7 mouse cellular contexts compared by ENCODE assay signal in the genomic region with DNA sequence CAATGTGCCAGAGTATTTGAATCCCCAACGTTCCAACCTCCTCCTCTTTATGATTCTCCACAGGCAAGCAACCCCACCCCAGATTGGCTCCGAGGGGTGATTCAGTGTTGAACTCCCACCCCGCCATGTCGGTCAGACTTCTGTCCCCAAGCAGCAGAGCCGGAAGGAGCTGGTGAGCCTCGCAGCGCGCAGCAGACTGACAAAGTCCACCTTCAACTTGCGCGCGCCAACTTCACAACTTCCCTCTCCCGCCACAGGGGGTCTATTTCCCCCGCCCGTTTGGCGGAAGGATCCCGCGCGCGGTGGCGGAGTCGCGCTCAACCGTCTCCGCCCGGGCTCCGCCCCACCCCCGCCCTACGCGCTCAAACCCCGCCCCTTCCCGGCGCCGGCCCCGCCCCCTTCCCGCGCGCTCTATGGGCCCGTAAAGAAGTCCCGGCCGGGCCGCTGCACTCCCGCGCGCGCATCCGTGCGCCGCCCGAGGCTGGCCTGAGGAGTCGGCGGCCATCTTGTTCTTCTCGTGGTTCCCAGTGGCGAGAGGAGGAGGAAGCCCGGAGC. TPM values are rescaled to one million over a fixed set of nuclear protein-coding genes. Genes with fewer than 3 reads are reported as not detected.
DNase-seq lines count a peak whose midpoint lies in the region; ATAC-seq lines count a peak whose summit lies in the region.

Gene Ppp1cc, plus strand, starts transcription at position 452 of the 555 bp plus-strand sequence.

- peak within 1 kb of the TSS; percentile 100 for H3K4me3 ChIP-seq in intestine, embryonic 14.5 days (ENCODE audit: low read depth, low read length)
- peak within 1 kb of the TSS; percentile 85 for H3K4me3 ChIP-seq in midbrain, embryonic 11.5 days (ENCODE audit: low read depth, low read length)

- 1% methylated on average over 54 of the region's 54 CpGs for WGBS in intestine, embryonic 14.5 days
- under 1% methylated on average over 44 of the region's 54 CpGs for WGBS in midbrain, embryonic 11.5 days

- intact Hi-C loops in left cerebral cortex, postnatal 36 days (cut with DNase I), result no loop called here

- peaks cover 46% of the 10 kb centered on the region for H3K4me1 ChIP-seq in intestine, embryonic 14.5 days (replicated peaks; ENCODE audit: control insufficient read depth, insufficient read depth, low read length)
- peaks cover 36% of the 10 kb centered on the region for H3K4me1 ChIP-seq in midbrain, embryonic 11.5 days (ENCODE audit: control insufficient read depth, insufficient read depth, low read length)

- peaks cover 21% of the 10 kb centered on the region for H3K36me3 ChIP-seq in intestine, embryonic 14.5 days (ENCODE audit: control insufficient read depth, insufficient read depth, low read length)
- no peaks in the 10 kb centered on the region; the same call in 1 of the 2 replicates for H3K36me3 ChIP-seq in midbrain, embryonic 11.5 days (ENCODE audit: control insufficient read depth, insufficient read depth, low read length)

- DNase-seq in adrenal gland, adult (ENCODE audit: inconsistent age in 2 of 2, low spot score in 1 of 2), result peak; percentile 93 to 97
- peak; percentile 95 for DNase-seq in embryo, embryonic 10 days (ENCODE audit: low spot score)
- DNase-seq in gastrocnemius, postnatal 25 days, result peak; percentile 95
- peak; percentile 98 for DNase-seq in intestine, embryonic 14.5 days (ENCODE audit: low spot score)
- DNase-seq in left cerebral cortex, postnatal 36 days (ENCODE audit: low spot score in 2 of 2), result peak; percentile 87 to 89
- DNase-seq in midbrain, embryonic 11.5 days (ENCODE audit: low spot score, missing footprints), result peak; percentile 99
- peak; percentile 90 for DNase-seq in skeletal muscle tissue, adult 2 months (ENCODE audit: low read depth, low spot score)

- H3K9me3 ChIP-seq in intestine, embryonic 14.5 days (ENCODE audit: control insufficient read depth, low read length), result no peaks in the 10 kb centered on the region
- no peaks in the 10 kb centered on the region for H3K9me3 ChIP-seq in midbrain, embryonic 11.5 days (ENCODE audit: control insufficient read depth, low read length)

- H3K4me2 ChIP-seq in intestine, embryonic 14.5 days (ENCODE audit: low read length), result peak within 1 kb of the TSS; percentile 81
- peak within 1 kb of the TSS; percentile 59 for H3K4me2 ChIP-seq in midbrain, embryonic 11.5 days

- no peaks in the 10 kb centered on the region for H3K27me3 ChIP-seq in intestine, embryonic 14.5 days (replicated peaks; ENCODE audit: control insufficient read depth, insufficient read depth, low read length)
- peaks cover 2% of the 10 kb centered on the region; the same call in 1 of the 2 replicates for H3K27me3 ChIP-seq in midbrain, embryonic 11.5 days (ENCODE audit: control insufficient read depth, insufficient read depth, low read length)

- peak within 1 kb of the TSS; percentile 81 for H3K27ac ChIP-seq in intestine, embryonic 14.5 days (ENCODE audit: low read depth)
- peak within 1 kb of the TSS; percentile 64 for H3K27ac ChIP-seq in midbrain, embryonic 11.5 days (ENCODE audit: low read depth, low read length)

- H3K9ac ChIP-seq in intestine, embryonic 14.5 days (ENCODE audit: low read length), result peak within 1 kb of the TSS; percentile 98
- H3K9ac ChIP-seq in midbrain, embryonic 11.5 days (ENCODE audit: low read length), result peak within 1 kb of the TSS; percentile 97

- ATAC-seq in intestine, embryonic 14.5 days (replicated peaks; ENCODE audit: low FRiP score, low TSS enrichment, low read depth), result peak; percentile 95
- ATAC-seq in midbrain, embryonic 11.5 days (ENCODE audit: low FRiP score), result peak; percentile 94

RNA-seq across cellular contexts. Expression of gene Ppp1cc, which starts in this region (rescaled TPM):
- 100 to 1,000 TPM; 111 to 125 TPM for total RNA-seq in gastrocnemius, postnatal 25 days (2021)
- 259 and 270 TPM in 2 replicates for polyA plus RNA-seq in intestine, embryonic 14.5 days (2014; fragmentation: Nextera tagmentation; extraction: Ambion mirVana)
- 100 to 1,000 TPM; 154 to 200 TPM for total RNA-seq in left cerebral cortex, postnatal 36 days (2021)
- polyA plus RNA-seq in midbrain, embryonic 11.5 days (2014; fragmentation: Nextera tagmentation; extraction: Ambion mirVana), result 311 and 338 TPM in 2 replicates

Comparison
In these comparisons a context has a peak if more than half of its experiments do, and no peak if none do; other contexts are left out.
1. Peak in every context shown above with its lines: DNase-seq, ATAC-seq, H3K4me3 ChIP-seq and H3K27ac ChIP-seq.